Mouse (Mus musculus) myocyte (in vitro differentiated cells): ENCODE measurements at regions not wholly inside any gene's neighbourhood (a gene's known extent, or its start where the extent isn't known, plus 50 kb on each side); places are given as distances from the start of the nearest gene placed in this dataset.

Experiments used
- H3K27me3 ChIP-seq: one replicate; pipeline ENCODE4 v1.6.1; 2011; ENCODE audit not compliant: control insufficient read depth, insufficient read depth, insufficient read length
- H3K36me3 ChIP-seq: one replicate; pipeline ENCODE4 v1.6.1; 2011; ENCODE audit not compliant: control insufficient read depth, insufficient read depth
- H3K4me2 ChIP-seq: one replicate; pipeline ENCODE4 v1.6.1; 2011; ENCODE audit warnings: low read depth, control low read depth
- H3K4me3 ChIP-seq: one replicate; pipeline ENCODE4 v1.5.1; 2011; ENCODE audit warnings: mild to moderate bottlenecking, control low read depth, moderate library complexity
- H3K79me2 ChIP-seq: one replicate; pipeline ENCODE4 v1.6.1; 2011; ENCODE audit not compliant: control insufficient read depth, insufficient read depth
- H3ac ChIP-seq: one replicate; pipeline ENCODE4 v1.6.1; 2011; ENCODE audit not compliant: control insufficient read depth, insufficient read length
- CEBPB ChIP-seq: IDR thresholded peaks from 2 replicates; pipeline ENCODE4 v1.6.1; 2011; ENCODE audit warnings: mild to moderate bottlenecking, moderate library complexity; ENCODE audit not compliant: poor library complexity, insufficient read depth, severe bottlenecking
- E2F4 ChIP-seq: IDR thresholded peaks from one replicate; pipeline ENCODE4 v1.6.1; 2011; ENCODE audit warnings: mild to moderate bottlenecking, control low read depth, moderate library complexity; ENCODE audit not compliant: insufficient read depth
- MAX ChIP-seq: IDR thresholded peaks from one replicate; pipeline ENCODE4 v1.6.1; 2011; ENCODE audit warnings: low read depth, mild to moderate bottlenecking, control low read depth
- MYOD1 ChIP-seq, 3 experiments: IDR thresholded peaks; one replicate each; pipeline ENCODE4 v1.6.1; 2011; ENCODE audit warnings: control low read depth in 2 of 3, low read depth in 2 of 3, mild to moderate bottlenecking in 2 of 3, moderate library complexity in 1 of 3; ENCODE audit not compliant: insufficient read length in 2 of 3, control insufficient read depth in 1 of 3
- MYOG ChIP-seq, 3 experiments: IDR thresholded peaks; one replicate each; pipeline ENCODE4 v1.6.1; 2011; ENCODE audit warnings: control low read depth in 2 of 3, low read depth in 2 of 3, mild to moderate bottlenecking in 2 of 3; ENCODE audit not compliant: insufficient read length in 2 of 3, control insufficient read depth in 1 of 3, insufficient read depth in 1 of 3
- POLR2A ChIP-seq: IDR thresholded peaks from one replicate; pipeline ENCODE4 v1.6.1; 2011; ENCODE audit warnings: low read depth, mild to moderate bottlenecking, control low read depth, moderate library complexity; ENCODE audit not compliant: insufficient read length
- POLR2AphosphoS2 ChIP-seq: IDR thresholded peaks from one replicate; pipeline ENCODE4 v1.6.1; 2011; ENCODE audit warnings: low read depth, control low read depth; ENCODE audit not compliant: insufficient read length
- REST ChIP-seq: IDR thresholded peaks from one replicate; pipeline ENCODE4 v1.6.1; 2011; ENCODE audit warnings: mild to moderate bottlenecking, control low read depth, moderate library complexity; ENCODE audit not compliant: insufficient read depth, insufficient read length
- SRF ChIP-seq: IDR thresholded peaks from one replicate; pipeline ENCODE4 v1.6.1; 2011; ENCODE audit warnings: low read depth; ENCODE audit not compliant: control insufficient read depth, insufficient read length
- TCF12 ChIP-seq: IDR thresholded peaks from one replicate; pipeline ENCODE4 v1.6.1; 2011; ENCODE audit warnings: mild to moderate bottlenecking, control low read depth; ENCODE audit not compliant: poor library complexity, insufficient read depth, severe bottlenecking
- TCF3 ChIP-seq: IDR thresholded peaks from one replicate; pipeline ENCODE4 v1.6.1; 2011; ENCODE audit warnings: low read depth, control low read depth; ENCODE audit not compliant: insufficient read length
- USF1 ChIP-seq: IDR thresholded peaks from one replicate; pipeline ENCODE4 v1.6.1; 2011; ENCODE audit warnings: low read depth, mild to moderate bottlenecking, control low read depth, moderate library complexity

DNA sequence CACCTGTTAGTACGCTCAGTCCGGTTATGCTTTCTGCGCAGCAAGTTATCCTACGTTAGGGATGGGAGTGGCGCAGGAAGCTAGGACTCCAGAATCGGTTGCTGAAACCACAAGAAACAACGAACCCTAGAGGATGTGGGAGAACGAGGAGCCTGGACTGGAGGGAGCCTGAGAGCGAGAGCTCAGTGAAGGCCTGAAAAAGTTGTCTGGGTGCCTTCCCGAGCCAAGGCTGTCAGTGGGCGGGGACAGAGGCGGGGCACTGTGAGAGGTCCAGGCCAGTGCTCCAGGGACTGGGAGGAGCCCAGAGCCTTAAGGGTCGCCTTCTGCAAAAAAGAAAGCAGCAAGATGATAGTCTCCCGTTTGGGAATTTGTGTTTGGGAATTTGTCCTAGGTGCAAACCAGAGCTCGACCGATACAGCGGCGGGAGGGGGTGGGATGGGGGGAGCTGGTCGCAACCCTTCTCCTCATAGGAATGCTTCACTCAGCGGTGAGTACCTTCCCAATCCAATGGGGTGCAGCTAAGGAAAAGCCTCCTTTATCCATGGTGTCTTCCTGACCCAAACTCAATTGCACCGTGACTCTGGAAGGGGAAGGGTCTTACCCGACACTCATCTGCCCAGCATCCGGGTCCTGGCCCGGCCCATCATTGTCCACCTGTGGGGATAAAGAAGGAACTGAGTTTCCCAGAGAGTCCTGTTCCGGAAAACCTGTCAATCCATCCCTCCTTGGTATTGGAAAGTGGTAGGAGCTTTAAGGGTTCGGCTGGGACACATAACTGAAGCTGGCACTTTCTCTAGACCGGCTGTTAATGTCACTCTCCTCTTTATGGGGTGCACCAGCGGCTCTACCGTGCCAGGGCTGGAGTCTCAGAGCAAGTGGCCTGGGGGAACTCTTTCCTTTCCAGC, 453.6 kb upstream of the Tmem132c start:
- no peaks in the 10 kb centered on the region for H3K79me2 ChIP-seq
- H3K27me3 ChIP-seq: no peaks in the 10 kb centered on the region
- no peaks in the 10 kb centered on the region for H3K36me3 ChIP-seq
- H3ac ChIP-seq: no peak overlapping the region
- no peak overlapping the region for H3K4me2 ChIP-seq
- no peak for TF ChIP-seq MYOG (IDR thresholded peaks at IDR 0.05; ENCODE audit: control insufficient read depth in 1 of 3, insufficient read depth in 1 of 3, insufficient read length in 2 of 3, low read depth in 2 of 3)
- no peak for TF ChIP-seq POLR2AphosphoS2
- no peak for TF ChIP-seq TCF3
- TF ChIP-seq MYOD1 (IDR thresholded peaks at IDR 0.05; ENCODE audit: control insufficient read depth in 1 of 3, insufficient read length in 2 of 3, low read depth in 2 of 3): no peak
- TF ChIP-seq REST: no peak
- no peak for TF ChIP-seq POLR2A
- no peak for TF ChIP-seq TCF12
- TF ChIP-seq E2F4: no peak
- H3K4me3 ChIP-seq: no peak overlapping the region

DNA sequence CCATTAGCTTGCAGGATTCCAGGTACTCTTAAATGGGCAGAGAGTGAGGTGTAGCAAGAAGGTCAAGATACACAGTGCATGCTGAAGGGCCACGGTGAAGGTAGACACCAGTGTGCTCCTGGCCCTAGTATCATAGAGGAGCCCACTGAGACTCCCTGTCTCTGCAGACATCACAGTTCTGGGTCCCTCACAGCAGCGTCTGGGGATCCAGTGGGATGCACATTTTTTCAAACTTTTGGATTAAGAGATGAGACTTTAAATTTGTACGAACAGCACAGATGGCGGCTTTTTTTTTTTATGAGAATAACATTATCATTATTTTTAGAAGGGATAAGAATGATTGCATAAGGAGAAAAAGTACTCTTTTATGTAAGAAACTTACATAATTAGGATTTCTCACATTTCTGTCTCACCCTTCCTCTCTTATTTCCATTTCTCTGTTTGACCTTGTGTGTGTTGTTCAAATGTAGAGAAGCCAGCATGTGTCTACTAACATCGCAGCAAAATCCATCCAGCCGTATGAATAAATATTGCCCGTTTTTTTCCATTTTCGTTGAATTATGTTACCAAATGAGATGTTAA, 441.8 kb upstream of the Tmem132c start:
- no peak overlapping the region for H3ac ChIP-seq
- H3K36me3 ChIP-seq: no peaks in the 10 kb centered on the region
- H3K4me2 ChIP-seq: no peak overlapping the region
- H3K4me3 ChIP-seq: no peak overlapping the region
- no peaks in the 10 kb centered on the region for H3K27me3 ChIP-seq
- H3K79me2 ChIP-seq: no peaks in the 10 kb centered on the region
- TF ChIP-seq SRF: no peak
- no peak for TF ChIP-seq TCF12
- no peak for TF ChIP-seq CEBPB
- TF ChIP-seq MYOG (IDR thresholded peaks at IDR 0.05; ENCODE audit: control insufficient read depth in 1 of 3, insufficient read depth in 1 of 3, insufficient read length in 2 of 3, low read depth in 2 of 3): no peak
- no peak for TF ChIP-seq POLR2AphosphoS2
- no peak for TF ChIP-seq REST
- TF ChIP-seq E2F4: no peak
- TF ChIP-seq MYOD1 (IDR thresholded peaks at IDR 0.05; ENCODE audit: control insufficient read depth in 1 of 3, insufficient read length in 2 of 3, low read depth in 2 of 3): no peak
- no peak for TF ChIP-seq POLR2A
- TF ChIP-seq TCF3: no peak
- TF ChIP-seq MAX: no peak
- TF ChIP-seq USF1: no peak

DNA sequence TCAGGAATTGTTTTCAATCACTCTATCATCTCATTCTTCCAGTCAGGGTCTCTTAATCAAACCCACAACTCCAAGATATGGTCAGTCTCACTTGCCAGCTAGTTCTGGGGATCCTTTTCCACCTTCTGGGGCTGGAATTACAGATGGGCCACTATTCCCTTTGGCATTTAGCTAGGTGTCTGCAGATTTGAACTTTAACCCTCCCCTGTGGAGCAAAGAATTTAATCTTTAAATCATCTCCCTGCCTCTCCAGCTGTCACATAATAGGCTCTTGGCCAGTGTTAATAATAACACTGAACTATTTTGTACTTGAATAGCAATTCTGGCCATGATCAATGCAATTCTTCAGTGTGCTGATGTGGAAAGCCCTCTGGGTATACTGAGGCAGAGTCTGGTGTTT, 435.0 kb upstream of the Tmem132c start:
- Histone ChIP-seq H3K36me3 (no peaks in the 10 kb centered on the region), H3K4me3 (no peak overlapping the region), H3K27me3 (no peaks in the 10 kb centered on the region), H3K79me2 (no peaks in the 10 kb centered on the region), H3K4me2 (no peak overlapping the region), H3ac (no peak overlapping the region)
- no peak for TF ChIP-seq POLR2AphosphoS2
- TF ChIP-seq MYOD1 (IDR thresholded peaks at IDR 0.05; ENCODE audit: control insufficient read depth in 1 of 3, insufficient read length in 2 of 3, low read depth in 2 of 3): no peak
- no peak for TF ChIP-seq CEBPB
- no peak for TF ChIP-seq REST
- no peak for TF ChIP-seq USF1
- no peak for TF ChIP-seq MAX
- no peak for TF ChIP-seq POLR2A
- no peak for TF ChIP-seq MYOG (IDR thresholded peaks at IDR 0.05; ENCODE audit: control insufficient read depth in 1 of 3, insufficient read depth in 1 of 3, insufficient read length in 2 of 3, low read depth in 2 of 3)
- TF ChIP-seq TCF12: no peak
- no peak for TF ChIP-seq E2F4
- no peak for TF ChIP-seq TCF3
- TF ChIP-seq SRF: no peak

DNA sequence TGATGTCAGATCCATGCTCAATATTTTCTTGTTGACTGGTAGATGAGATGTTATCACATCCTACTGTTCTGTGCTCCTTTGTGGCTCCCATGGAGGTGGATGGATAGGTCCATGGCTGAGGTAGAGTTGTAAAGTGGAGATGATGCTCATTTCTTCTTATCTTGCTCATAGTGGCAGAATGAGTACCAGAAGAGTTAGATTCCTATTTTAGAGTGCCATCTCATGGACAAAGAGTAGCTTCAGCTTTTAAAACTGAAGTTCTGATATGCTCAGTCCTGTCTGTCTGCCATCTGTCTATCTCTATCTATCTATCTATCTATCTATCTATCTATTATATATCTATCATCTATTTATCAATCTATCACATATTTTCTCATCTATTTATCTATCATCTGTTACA, 425.5 kb upstream of the Tmem132c start:
- H3K4me2 ChIP-seq: no peak overlapping the region
- no peaks in the 10 kb centered on the region for H3K79me2 ChIP-seq
- no peaks in the 10 kb centered on the region for H3K36me3 ChIP-seq
- no peak overlapping the region for H3ac ChIP-seq
- H3K4me3 ChIP-seq: no peak overlapping the region
- no peak for TF ChIP-seq POLR2AphosphoS2
- TF ChIP-seq TCF3: no peak
- no peak for TF ChIP-seq USF1
- no peak for TF ChIP-seq CEBPB
- TF ChIP-seq SRF: no peak
- TF ChIP-seq REST: no peak
- no peak for TF ChIP-seq MAX
- TF ChIP-seq MYOG (IDR thresholded peaks at IDR 0.05; ENCODE audit: control insufficient read depth in 1 of 3, insufficient read depth in 1 of 3, insufficient read length in 2 of 3, low read depth in 2 of 3): no peak
- TF ChIP-seq POLR2A: no peak
- no peak for TF ChIP-seq MYOD1 (IDR thresholded peaks at IDR 0.05; ENCODE audit: control insufficient read depth in 1 of 3, insufficient read length in 2 of 3, low read depth in 2 of 3)
- TF ChIP-seq TCF12: no peak
- no peaks in the 10 kb centered on the region for H3K27me3 ChIP-seq
